Mouse (Mus musculus) CH12.LX (cell line): ENCODE data around the gene Olfr190. TPM values are rescaled to one million over a fixed set of nuclear protein-coding genes. Genes with fewer than 3 reads are reported as not detected.
"Not testable (repeated sequence)": the region's sequence is repeated elsewhere in the genome, so short reads cannot be mapped to it uniquely, and the experiment has no call there.

Experiments
- DNase-seq: peaks from one replicate; pipeline ENCODE4 v3.0.0-alpha.2; 2013; ENCODE audit errors: extremely low read depth
- H3K27ac ChIP-seq: 2 replicates; pipeline ENCODE4 v1.5.1; 2012; ENCODE audit warnings: low read depth, mild to moderate bottlenecking, control low read depth, moderate library complexity; ENCODE audit not compliant: insufficient read depth
- H3K27me3 ChIP-seq: replicated peaks from 2 replicates; pipeline ENCODE3; 2012; ENCODE audit warnings: inconsistent platforms
- H3K36me3 ChIP-seq, 2 experiments: replicated peaks in 1 of 2; 2 replicates each; pipeline versions ENCODE3 to v1.6.1; 2012; ENCODE audit warnings: inconsistent platforms in 1 of 2, low read length in 1 of 2, mild to moderate bottlenecking in 1 of 2, mixed read lengths in 1 of 2, moderate library complexity in 1 of 2; ENCODE audit not compliant: control insufficient read depth in 1 of 2, insufficient read depth in 1 of 2
- H3K4me1 ChIP-seq, 2 experiments: 2 replicates each; pipeline ENCODE4 v1.6.1; 2012; ENCODE audit warnings: inconsistent platforms in 1 of 2, moderate library complexity in 1 of 2; ENCODE audit not compliant: insufficient read depth in 2 of 2, control insufficient read depth in 1 of 2
- H3K4me2 ChIP-seq: 2 replicates; pipeline ENCODE4 v1.6.1; 2012; ENCODE audit warnings: low read depth, mild to moderate bottlenecking, control low read depth; ENCODE audit not compliant: poor library complexity, insufficient read depth, severe bottlenecking
- H3K4me3 ChIP-seq, 3 experiments: fragments of 150-350 bp in 1 of 3; sonication (generic) in 1 of 3; replicated peaks in 1 of 3; 2 replicates each; pipeline versions ENCODE3 to v1.5.1; 2011 to 2012; ENCODE audit warnings: low read depth in 2 of 3, low read length in 2 of 3, mild to moderate bottlenecking in 2 of 3, moderate library complexity in 2 of 3, control low read depth in 1 of 3, improper control_type of control experiment in 1 of 3, inconsistent platforms in 1 of 3, mixed read lengths in 1 of 3; ENCODE audit not compliant: poor library complexity in 1 of 3
- H3K79me2 ChIP-seq: replicated peaks from 2 replicates; pipeline ENCODE4 v1.6.1; 2012; ENCODE audit warnings: mild to moderate bottlenecking, moderate library complexity; ENCODE audit not compliant: control insufficient read depth, poor library complexity, insufficient read depth, severe bottlenecking; ENCODE audit errors: extremely low read depth
- H3K9ac ChIP-seq: 2 replicates; pipeline ENCODE4 v1.6.1; 2012; ENCODE audit warnings: low read depth, mild to moderate bottlenecking, control low read depth, moderate library complexity; ENCODE audit not compliant: insufficient read depth
- H3K9me3 ChIP-seq: replicated peaks from 2 replicates; pipeline ENCODE3; 2012; ENCODE audit warnings: low read length, inconsistent platforms, mixed read lengths
- BHLHE40 ChIP-seq: IDR thresholded peaks from 2 replicates; pipeline ENCODE4 v1.6.1; 2011; ENCODE audit warnings: mild to moderate bottlenecking, low read depth, low read length, improper control_type of control experiment
- CHD1 ChIP-seq: IDR thresholded peaks from 2 replicates; pipeline ENCODE4 v1.6.1; 2012; ENCODE audit warnings: low read depth, low read length, improper control_type of control experiment, inconsistent platforms
- CHD2 ChIP-seq: IDR thresholded peaks from 2 replicates; pipeline ENCODE4 v1.6.1; 2011; ENCODE audit warnings: low read length, improper control_type of control experiment
- ELF1 ChIP-seq: IDR thresholded peaks from 2 replicates; pipeline ENCODE4 v1.6.1; 2014; ENCODE audit warnings: low read depth, mild to moderate bottlenecking, inconsistent platforms, low read length, improper control_type of control experiment
- GABPA ChIP-seq: IDR thresholded peaks from 2 replicates; pipeline ENCODE4 v1.6.1; 2012; ENCODE audit warnings: low read depth, low read length, improper control_type of control experiment, inconsistent platforms; ENCODE audit not compliant: insufficient replicate concordance
- HCFC1 ChIP-seq: IDR thresholded peaks from 2 replicates; pipeline ENCODE4 v1.6.1; 2012; ENCODE audit warnings: low read depth, mild to moderate bottlenecking, inconsistent platforms, low read length, improper control_type of control experiment
- IRF4 ChIP-seq: IDR thresholded peaks from 2 replicates; pipeline ENCODE4 v1.6.1; 2014; ENCODE audit warnings: low read depth, mild to moderate bottlenecking, inconsistent platforms, low read length, improper control_type of control experiment
- JUN ChIP-seq: IDR thresholded peaks from 2 replicates; pipeline ENCODE4 v1.6.1; 2011; ENCODE audit warnings: low read depth, mild to moderate bottlenecking, low read length, improper control_type of control experiment, moderate library complexity; ENCODE audit not compliant: insufficient read depth
- KAT2A ChIP-seq: IDR thresholded peaks from 2 replicates; pipeline ENCODE4 v1.6.1; 2012; ENCODE audit warnings: low read length, improper control_type of control experiment, inconsistent platforms; ENCODE audit not compliant: insufficient replicate concordance
- MAX ChIP-seq: IDR thresholded peaks from 2 replicates; pipeline ENCODE4 v1.6.1; 2011; ENCODE audit warnings: low read length, improper control_type of control experiment
- MAZ ChIP-seq: IDR thresholded peaks from 2 replicates; pipeline ENCODE4 v1.6.1; 2012; ENCODE audit warnings: low read depth, mild to moderate bottlenecking, inconsistent platforms, low read length, improper control_type of control experiment, moderate library complexity
- MXI1 ChIP-seq: IDR thresholded peaks from 2 replicates; pipeline ENCODE4 v1.6.1; 2011; ENCODE audit warnings: mild to moderate bottlenecking, low read depth, low read length, improper control_type of control experiment
- NRF1 ChIP-seq: IDR thresholded peaks from 2 replicates; pipeline ENCODE4 v1.6.1; 2014; ENCODE audit warnings: low read depth, mild to moderate bottlenecking, inconsistent platforms, low read length, improper control_type of control experiment, moderate library complexity
- PAX5 ChIP-seq: IDR thresholded peaks from 2 replicates; pipeline ENCODE4 v1.6.1; 2012; ENCODE audit warnings: low read length, inconsistent platforms, mixed read lengths
- POLR2AphosphoS2 ChIP-seq: IDR thresholded peaks from 2 replicates; pipeline ENCODE4 v1.6.1; 2011; ENCODE audit warnings: low read depth, low read length, improper control_type of control experiment
- TBP ChIP-seq: conservative IDR thresholded peaks from 2 replicates; pipeline ENCODE4 v1.6.1; 2011; ENCODE audit warnings: low read depth, low read length, improper control_type of control experiment
- USF1 ChIP-seq: IDR thresholded peaks from 2 replicates; pipeline ENCODE4 v1.6.1; 2014; ENCODE audit warnings: low read depth, mild to moderate bottlenecking, inconsistent platforms, low read length, improper control_type of control experiment
- ZMIZ1 ChIP-seq: IDR thresholded peaks from 2 replicates; pipeline ENCODE4 v1.6.1; 2012; ENCODE audit warnings: low read depth, mild to moderate bottlenecking, inconsistent platforms, low read length, improper control_type of control experiment
- dilution Hi-C: fragments of 300-500 bp; cut with MboI; formaldehyde crosslinking; loops from 2 replicates; pipeline ENCODE4 v1.14.3; 2020; ENCODE audit warnings: low sequenced_read_pairs; ENCODE audit not compliant: extremely low pct_unique_long_range_greater_than_20kb, extremely low pct_ligation_motif_present
- in situ Hi-C: fragments of 300-500 bp; cut with MboI; formaldehyde crosslinking; loops from 3 replicates; pipeline ENCODE4 v1.14.3; 2019; ENCODE audit warnings: low sequenced_read_pairs, low pct_ligation_motif_present, low pct_unique_long_range_greater_than_20kb, mixed read lengths
- polyA plus RNA-seq: library from polyadenylated mRNA; unstranded; fragments of >175 nt; gene quantifications from 2 replicates; pipeline ENCODE4 v1.2.1, GENCODE M21; 2012; ENCODE audit warnings: low read depth; ENCODE audit not compliant: insufficient read length
- total RNA-seq, 2 experiments: library from RNA; depleted of rRNA; stranded (reverse); fragments of 300-350 nt in 1 of 2; fragments of >200 nt in 1 of 2; gene quantifications; 2 replicates each; pipeline ENCODE4 v1.2.3; 2012 to 2014

Gene Olfr190
- total and polyA plus RNA-seq, 3 experiments: not detected

DNA sequence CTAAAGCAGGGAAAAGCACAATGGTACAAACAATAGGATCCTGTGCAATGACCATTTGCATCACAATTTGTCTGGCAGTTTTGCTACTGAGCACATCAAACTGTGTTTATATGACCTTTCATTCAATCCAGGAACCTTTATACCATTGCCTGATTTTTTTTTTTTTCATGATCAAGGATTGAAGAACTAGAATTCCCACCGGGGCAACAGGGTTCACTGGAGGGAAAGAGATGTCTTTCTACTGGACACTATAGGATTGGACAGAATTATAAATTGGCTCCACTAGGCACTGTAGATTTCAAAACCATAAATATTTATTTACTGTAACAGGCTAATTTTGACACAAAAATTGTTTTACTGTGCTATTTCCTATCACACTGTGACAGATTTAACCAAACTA, 34.0 kb upstream of the Olfr190 start, which contains the start of gene Olfr193:
Olfr193 (minus strand) TSS at position 101 of the 400 bp plus-strand sequence.
- no peak within 1 kb of the TSS for H3K4me3 ChIP-seq
- in situ Hi-C loops: no loop called here
- no peak for DNase-seq
- peaks cover 0 to 12% of the 10 kb centered on the region in 2 experiments; a peak in 1 of 4 replicates for H3K4me1 ChIP-seq
- H3K9ac ChIP-seq: no peak within 1 kb of the TSS
- H3K27ac ChIP-seq: no peak within 1 kb of the TSS
- no peaks in the 10 kb centered on the region for H3K36me3 ChIP-seq
- no peaks in the 10 kb centered on the region for H3K27me3 ChIP-seq
- no peak within 1 kb of the TSS for H3K4me2 ChIP-seq
- TF ChIP-seq USF1: no peak
- no peak for TF ChIP-seq GABPA
- TF ChIP-seq MAX: no peak
- TF ChIP-seq JUN: no peak
- TF ChIP-seq ZMIZ1: no peak
- no peak for TF ChIP-seq MAZ
- TF ChIP-seq IRF4: no peak
- TF ChIP-seq HCFC1: no peak
- dilution Hi-C loops: no loop called here
- no peaks in the 10 kb centered on the region for H3K79me2 ChIP-seq
- peaks cover under 1% of the 10 kb centered on the region for H3K9me3 ChIP-seq

DNA sequence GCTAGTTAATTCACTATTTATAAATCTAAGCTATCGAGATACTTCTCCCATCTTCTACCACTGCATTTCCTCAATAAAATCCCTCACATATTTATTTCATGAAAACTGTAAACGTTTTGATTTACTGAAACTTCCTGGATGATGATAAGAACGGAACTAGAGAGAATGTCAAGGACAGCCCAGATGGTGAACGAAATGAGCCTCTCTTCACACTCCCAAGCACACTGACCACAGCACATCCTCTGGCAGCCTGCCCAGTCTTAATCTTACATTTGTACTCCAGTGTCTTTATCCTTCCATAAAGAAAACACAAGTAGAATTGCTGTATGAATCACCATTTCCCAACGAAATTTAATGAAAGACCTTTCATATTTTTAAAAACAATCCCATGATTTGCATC, 30.7 kb upstream of the Olfr190 start:
- in situ Hi-C loops, H3K27me3 ChIP-seq, H3K4me1 ChIP-seq, H3K9me3 ChIP-seq, H3K4me3 ChIP-seq, dilution Hi-C loops, H3K27ac ChIP-seq, DNase-seq, H3K36me3 ChIP-seq, H3K4me2 ChIP-seq, H3K9ac ChIP-seq, H3K79me2 ChIP-seq: not testable (repeated sequence)

DNA sequence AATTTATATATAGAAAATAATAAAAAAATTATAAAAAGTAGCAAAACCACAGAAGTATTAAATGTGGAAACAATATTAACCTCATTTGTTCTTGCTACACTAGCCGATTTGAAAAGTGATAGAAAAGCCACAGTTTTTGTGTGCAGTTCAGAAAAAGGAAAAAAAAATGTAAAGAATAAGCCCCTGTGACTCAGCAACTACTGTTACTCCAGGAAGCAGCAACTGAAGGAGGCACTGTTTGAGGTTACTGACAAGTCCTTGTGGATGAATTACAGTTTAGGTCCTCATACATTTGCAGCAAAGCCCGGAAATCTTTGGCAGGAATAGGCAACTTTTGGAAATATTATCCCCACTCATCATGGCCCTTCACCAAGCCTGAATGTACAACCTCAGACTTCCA, 27.5 kb upstream of the Olfr190 start:
- no peaks in the 10 kb centered on the region for H3K27me3 ChIP-seq
- DNase-seq: no peak
- no peaks in the 10 kb centered on the region for H3K4me1 ChIP-seq
- no peaks in the 10 kb centered on the region for H3K36me3 ChIP-seq
- H3K4me3 ChIP-seq: no peak overlapping the region
- H3K4me2 ChIP-seq: no peak overlapping the region
- H3K79me2 ChIP-seq: no peaks in the 10 kb centered on the region
- no peaks in the 10 kb centered on the region for H3K9me3 ChIP-seq
- in situ Hi-C loops (no loop called here), dilution Hi-C loops (no loop called here)
- TF ChIP-seq BHLHE40 (no peak), MAZ (no peak), MXI1 (no peak), NRF1 (no peak), KAT2A (no peak), POLR2AphosphoS2 (no peak), CHD1 (no peak), TBP (no peak), ELF1 (no peak), CHD2 (no peak), MAX (no peak), GABPA (no peak), PAX5 (no peak), JUN (no peak), HCFC1 (no peak), USF1 (no peak)
- H3K9ac ChIP-seq: no peak overlapping the region
- no peak overlapping the region for H3K27ac ChIP-seq

DNA sequence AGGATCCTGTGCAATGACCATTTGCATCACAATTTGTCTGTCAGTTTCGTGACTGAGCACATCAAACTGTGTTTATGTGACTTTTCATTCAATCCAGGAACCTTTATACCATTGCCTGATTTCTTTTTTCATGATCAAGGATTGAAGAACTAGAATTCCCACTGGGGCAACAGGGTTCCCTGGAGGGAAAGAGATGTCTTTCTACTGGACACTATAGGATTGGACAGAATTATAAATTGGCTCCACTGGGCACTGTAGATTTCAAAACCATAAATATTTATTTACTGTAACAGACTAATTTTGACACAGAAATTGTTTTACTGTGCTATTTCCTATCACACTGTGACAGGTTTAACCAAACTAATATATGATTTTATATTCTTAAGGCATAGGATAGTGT, 11.9 kb upstream of the Olfr190 start, which contains the start of gene Olfr191:
Olfr191 (minus strand) TSS at position 101 of the 400 bp plus-strand sequence.
- H3K4me3 ChIP-seq, H3K27ac ChIP-seq, dilution Hi-C loops, in situ Hi-C loops, H3K27me3 ChIP-seq, H3K9me3 ChIP-seq, H3K4me1 ChIP-seq, H3K36me3 ChIP-seq, H3K9ac ChIP-seq, H3K4me2 ChIP-seq, H3K79me2 ChIP-seq, DNase-seq: not testable (repeated sequence)
